Mouse (Mus musculus) hindbrain, postnatal 0 days (tissue): Measurements from ENCODE around the gene Gbp7. TPM values are rescaled to one million over a fixed set of nuclear protein-coding genes. Genes with fewer than 3 reads are reported as not detected.
"Not testable (repeated sequence)": the region's sequence is repeated elsewhere in the genome, so short reads cannot be mapped to it uniquely, and the experiment has no call there.

Experiments used
- ATAC-seq: fragments of 200-750 bp; cut with Nextera tagmentation; 2 replicates; pipeline ENCODE4 v1.8.0; 2017; ENCODE audit warnings: mild to moderate bottlenecking, moderate TSS enrichment, moderate library complexity
- DNase-seq: peaks from one replicate; pipeline ENCODE4 v3.0.0-alpha.2; 2015; ENCODE audit warnings: low spot score
- H3K27ac ChIP-seq: fragments of 300-500 bp; sonication (generic); 2 replicates; pipeline ENCODE4 v1.5.1; 2014; ENCODE audit warnings: mild to moderate bottlenecking
- H3K27me3 ChIP-seq: fragments of 300-500 bp; sonication (generic); 2 replicates; pipeline ENCODE4 v1.6.1; 2014; ENCODE audit warnings: low read length, mixed read lengths; ENCODE audit not compliant: insufficient read depth
- H3K36me3 ChIP-seq: fragments of 300-500 bp; sonication (generic); 2 replicates; pipeline ENCODE4 v1.6.1; 2014; ENCODE audit warnings: low read length, mixed read lengths; ENCODE audit not compliant: insufficient read depth
- H3K4me1 ChIP-seq: fragments of 300-500 bp; sonication (generic); 2 replicates; pipeline ENCODE4 v1.6.1; 2014; ENCODE audit warnings: antibody characterized with exemption, low read length, mixed read lengths; ENCODE audit not compliant: insufficient read depth
- H3K4me2 ChIP-seq: fragments of 300-500 bp; sonication (generic); 2 replicates; pipeline ENCODE4 v1.6.1; 2014; ENCODE audit warnings: low read depth, mild to moderate bottlenecking, low read length, moderate library complexity, mixed read lengths
- H3K4me3 ChIP-seq: fragments of 300-500 bp; sonication (generic); 2 replicates; pipeline ENCODE4 v1.5.1; 2014; ENCODE audit warnings: low read length
- H3K9ac ChIP-seq: fragments of 300-500 bp; sonication (generic); replicated peaks from 2 replicates; pipeline ENCODE4 v1.6.1; 2014; ENCODE audit warnings: mild to moderate bottlenecking, low read length, moderate library complexity, mixed read lengths
- H3K9me3 ChIP-seq: fragments of 300-500 bp; sonication (generic); 2 replicates; pipeline ENCODE4 v1.6.1; 2016; ENCODE audit warnings: low read length, mixed read lengths
- CTCF ChIP-seq: IDR thresholded peaks from 2 replicates; pipeline ENCODE4 v1.5.1; 2016; ENCODE audit warnings: antibody characterized with exemption, control low read depth, low read depth
- WGBS: fragments of 180-500 bp; shearing (Covaris S2); extraction: QIAGEN DNeasy Blood & Tissue Kit; methylation state at CpG from one replicate; pipeline ENCODE4 v1.1.7; 2014; 5-methylcytosine and 5-hydroxymethylcytosine counted together
- polyA plus RNA-seq: library from polyadenylated mRNA; unstranded; fragments of >200 nt; fragmentation: Nextera tagmentation; extraction: Ambion mirVana; gene quantifications from 2 replicates; pipeline ENCODE4 v1.2.1, GENCODE M21; 2015
- total RNA-seq: library from RNA; depleted of rRNA; stranded (reverse); fragments of >200 nt; gene quantifications from 2 replicates; pipeline ENCODE4 v1.2.3, GENCODE M21; 2014

Gbp7 gene
- total and polyA plus RNA-seq, 2 experiments from 2014 or later: 1.9 to 3.5 TPM

GRCm38 (mm10) chr3:142560296-142560948 lies 30.3 kb downstream of the Gbp7 start:
- peak overlapping the region; percentile 25 for H3K4me3 ChIP-seq
- no peaks in the 10 kb centered on the region for H3K36me3 ChIP-seq
- DNase-seq (peak; percentile 91), ATAC-seq (peak; percentile 91)
- H3K27ac ChIP-seq: peak overlapping the region; percentile 48; the same call in 1 of the 2 replicates
- H3K27me3 ChIP-seq: no peaks in the 10 kb centered on the region
- WGBS: 20% methylated on average over 12 of the region's 12 CpGs
- H3K4me2 ChIP-seq: peak overlapping the region; percentile 45
- no peak overlapping the region for H3K9ac ChIP-seq
- peak; percentile 98 for TF ChIP-seq CTCF
- H3K4me1 ChIP-seq: no peaks in the 10 kb centered on the region
- no peaks in the 10 kb centered on the region for H3K9me3 ChIP-seq

DNA sequence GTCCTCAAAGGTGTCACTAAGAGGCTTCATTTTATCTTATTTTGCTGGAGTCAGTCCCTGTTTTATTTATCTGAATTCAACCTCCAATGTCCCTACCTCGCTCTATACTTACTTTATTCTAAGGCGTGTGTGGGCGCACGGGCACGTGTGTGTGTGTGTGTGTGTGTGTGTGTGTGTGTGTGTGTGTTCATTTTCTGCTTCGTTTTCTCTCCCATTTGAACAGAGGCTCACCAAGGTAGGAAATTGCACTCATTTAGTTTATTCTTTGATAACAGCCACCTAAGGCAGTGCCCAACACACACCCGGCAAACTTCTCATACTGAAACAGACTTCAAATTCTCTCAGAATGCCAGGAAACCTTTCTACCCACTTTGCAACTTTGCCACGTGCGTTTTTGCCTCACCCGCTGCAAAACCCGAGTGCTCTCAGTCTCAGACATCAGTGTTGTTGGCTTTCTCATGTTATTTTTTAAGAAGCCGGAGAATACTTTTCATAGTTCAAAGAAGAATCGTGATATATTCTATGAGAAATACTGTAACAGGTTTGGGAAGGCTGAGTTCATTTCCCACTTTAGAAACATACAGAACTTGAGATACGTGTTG lies 31.0 kb downstream of the Gbp7 start:
- Histone ChIP-seq H3K4me2 (no peak overlapping the region), H3K36me3 (no peaks in the 10 kb centered on the region), H3K9me3 (no peaks in the 10 kb centered on the region), H3K4me1 (no peaks in the 10 kb centered on the region), H3K4me3 (no peak overlapping the region), H3K27me3 (no peaks in the 10 kb centered on the region), H3K9ac (no peak overlapping the region), H3K27ac (no peak overlapping the region)
- ATAC-seq (no peak), DNase-seq (no peak)
- WGBS: 87% methylated on average over 14 of the region's 14 CpGs
- TF ChIP-seq CTCF: no peak

DNA sequence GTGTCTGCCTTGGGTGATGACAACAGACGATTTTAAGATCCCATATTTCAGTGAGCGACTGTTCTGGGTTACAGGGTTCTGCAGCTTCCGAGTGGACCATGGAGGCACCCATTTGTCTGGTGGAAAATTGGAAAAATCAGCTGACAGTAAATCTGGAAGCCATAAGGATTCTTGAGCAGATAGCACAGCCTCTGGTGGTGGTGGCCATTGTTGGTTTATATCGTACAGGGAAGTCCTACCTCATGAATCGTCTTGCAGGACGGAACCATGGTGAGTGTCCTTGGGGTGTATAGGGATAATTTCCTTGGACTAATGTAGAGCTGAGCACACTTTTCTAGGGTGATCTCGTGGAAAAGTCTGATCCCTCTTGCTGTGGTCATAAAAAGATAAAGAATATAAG lies 31.5 kb downstream of the Gbp7 start:
- Histone ChIP-seq H3K27ac (no peak overlapping the region), H3K4me3 (no peak overlapping the region), H3K36me3 (no peaks in the 10 kb centered on the region), H3K9ac (no peak overlapping the region), H3K27me3 (no peaks in the 10 kb centered on the region), H3K4me1 (no peaks in the 10 kb centered on the region), H3K4me2 (no peak overlapping the region), H3K9me3 (no peaks in the 10 kb centered on the region)
- no peak for ATAC-seq
- WGBS: 84% methylated on average over 7 of the region's 7 CpGs
- DNase-seq: no peak
- TF ChIP-seq CTCF: no peak

DNA sequence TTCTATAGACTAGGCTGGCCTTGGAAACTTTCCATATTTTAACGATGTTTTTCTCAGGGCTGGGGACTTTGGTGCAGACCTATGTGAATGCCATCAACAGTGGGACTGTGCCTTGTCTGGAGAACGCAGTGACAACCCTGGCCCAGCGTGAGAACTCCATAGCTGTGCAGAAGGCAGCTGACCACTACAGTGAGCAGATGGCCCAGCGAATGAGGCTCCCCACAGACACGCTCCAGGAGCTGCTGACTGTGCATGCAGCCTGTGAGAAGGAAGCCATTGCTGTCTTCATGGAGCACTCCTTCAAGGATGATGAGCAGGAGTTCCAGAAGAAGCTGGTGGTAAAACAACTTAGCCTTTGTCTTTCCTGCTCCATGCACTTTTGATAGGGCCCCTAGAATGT lies 37.3 kb downstream of the Gbp7 start:
- not testable (repeated sequence) for H3K4me2 ChIP-seq, H3K9ac ChIP-seq, DNase-seq, H3K9me3 ChIP-seq, ATAC-seq, H3K27me3 ChIP-seq, H3K36me3 ChIP-seq, H3K4me3 ChIP-seq, H3K4me1 ChIP-seq, H3K27ac ChIP-seq
- WGBS: 39% methylated on average over 5 of the region's 5 CpGs

DNA sequence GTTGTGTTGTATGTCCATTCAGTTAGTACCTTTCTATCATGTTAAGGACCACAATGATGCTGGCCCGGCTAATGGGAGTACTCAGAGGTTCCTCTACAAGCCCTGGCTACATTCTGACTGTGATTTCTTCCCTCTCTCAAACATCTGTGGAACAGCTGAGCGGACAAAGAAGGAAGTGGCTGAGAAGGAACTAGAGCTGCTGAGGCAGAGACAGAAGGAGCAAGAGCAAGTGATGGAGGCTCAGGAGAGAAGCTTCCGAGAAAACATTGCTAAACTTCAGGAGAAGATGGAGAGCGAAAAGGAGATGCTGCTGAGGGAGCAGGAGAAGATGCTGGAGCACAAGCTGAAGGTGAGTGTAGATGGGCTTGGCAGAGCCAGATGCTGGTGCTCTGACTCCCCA lies 40.6 kb downstream of the Gbp7 start:
- no peaks in the 10 kb centered on the region for H3K36me3 ChIP-seq
- no peaks in the 10 kb centered on the region for H3K9me3 ChIP-seq
- no peak overlapping the region for H3K9ac ChIP-seq
- 96% methylated on average over 4 of the region's 4 CpGs for WGBS
- no peak overlapping the region for H3K4me2 ChIP-seq
- no peaks in the 10 kb centered on the region for H3K4me1 ChIP-seq
- no peak for TF ChIP-seq CTCF
- DNase-seq: no peak
- no peaks in the 10 kb centered on the region for H3K27me3 ChIP-seq
- H3K27ac ChIP-seq: no peak overlapping the region
- ATAC-seq: no peak
- no peak overlapping the region for H3K4me3 ChIP-seq

- Histone ChIP-seq H3K27ac (no peak overlapping the region), H3K9ac (no peak overlapping the region), H3K4me1 (no peaks in the 10 kb centered on the region), H3K36me3 (no peaks in the 10 kb centered on the region), H3K4me3 (no peak overlapping the region), H3K27me3 (no peaks in the 10 kb centered on the region), H3K4me2 (no peak overlapping the region), H3K9me3 (no peaks in the 10 kb centered on the region)
- DNase-seq (no peak), ATAC-seq (no peak)
- WGBS: 84% methylated on average over 3 of the region's 3 CpGs
- TF ChIP-seq CTCF: no peak
Observed at GRCm38 (mm10) chr3:142577108-142577507, 47.0 kb downstream of the Gbp7 start.

- no peak for DNase-seq
- H3K9ac ChIP-seq: no peak overlapping the region
- H3K4me2 ChIP-seq: no peak overlapping the region
- no peak for TF ChIP-seq CTCF
- no peaks in the 10 kb centered on the region for H3K9me3 ChIP-seq
- H3K36me3 ChIP-seq: no peaks in the 10 kb centered on the region
- H3K4me1 ChIP-seq: no peaks in the 10 kb centered on the region
- WGBS: 88% methylated on average over 4 of the region's 4 CpGs
- H3K27ac ChIP-seq: no peak overlapping the region
- H3K27me3 ChIP-seq: no peaks in the 10 kb centered on the region
- no peak for ATAC-seq
- H3K4me3 ChIP-seq: no peak overlapping the region
Observed at GRCm38 (mm10) chr3:142578342-142578741, 48.2 kb downstream of the Gbp7 start.
